Mouse (Mus musculus) megakaryocyte progenitor cell, adult 5-6 weeks (primary cell): Measurements from ENCODE around the gene Ogt. TPM values are rescaled to one million over a fixed set of nuclear protein-coding genes. Genes with fewer than 3 reads are reported as not detected.

Experiments used
- total RNA-seq, 2 experiments: library from RNA; stranded (forward) in 1 of 2; stranded (reverse) in 1 of 2; fragments of 157-497, 149-512 nt in 1 of 2; fragments of 200-1000 nt in 1 of 2; gene quantifications; 2 replicates each; pipeline versions ENCODE4 v1.2.3 to v1.2.4; 2015 to 2017

Gene Ogt
- total RNA-seq, 2 experiments from 2014 or later: 53.9 to 148 TPM

Other genes starting within 250 kb of the Ogt start
- gene Zmym3, start 219.2 kb upstream of the Ogt start, total RNA-seq (2015): 44.6 and 47.2 TPM in 2 replicates
- gene Zmym3, start 219.2 kb upstream of the Ogt start, total RNA-seq (2017): 25.1 and 30.1 TPM in 2 replicates
- 244 and 248 TPM in 2 replicates for gene Nono, start 210.7 kb upstream of the Ogt start, total RNA-seq (2015)
- gene Nono, start 210.7 kb upstream of the Ogt start, total RNA-seq (2017): 452 and 507 TPM in 2 replicates
- 0.88 and 1.9 TPM in 2 replicates for gene Itgb1bp2, start 191.0 kb upstream of the Ogt start, total RNA-seq (2015)
- gene Itgb1bp2, start 191.0 kb upstream of the Ogt start, total RNA-seq (2017): 0.12 TPM in 1 of 2 replicates, not detected in the other
- 43.6 and 45.3 TPM in 2 replicates for gene Taf1, start 107.3 kb upstream of the Ogt start, total RNA-seq (2015)
- gene Taf1, start 107.3 kb upstream of the Ogt start, total RNA-seq (2017): 49.3 and 87.1 TPM in 2 replicates
- 0.22 and 0.29 TPM in 2 replicates for gene Cxcr3, start 94.2 kb downstream of the Ogt start, total RNA-seq (2015)
- gene Cxcr3, start 94.2 kb downstream of the Ogt start, total RNA-seq (2017): 0.07 and 0.21 TPM in 2 replicates
- not detected in 2 replicates for gene Gm4779, start 154.4 kb downstream of the Ogt start, total RNA-seq (2015)
- gene Gm4779, start 154.4 kb downstream of the Ogt start, total RNA-seq (2017): 0.30 TPM in 1 of 2 replicates, not detected in the other
- gene 8030474K03Rik, start 154.6 kb downstream of the Ogt start, total RNA-seq (2015): 0.51 TPM in 1 of 2 replicates, not detected in the other
- 0.12 TPM in 1 of 2 replicates, not detected in the other for gene 8030474K03Rik, start 154.6 kb downstream of the Ogt start, total RNA-seq (2017)
- 20.3 and 21.1 TPM in 2 replicates for gene Nhsl2, start 209.3 kb downstream of the Ogt start, total RNA-seq (2015)
- gene Nhsl2, start 209.3 kb downstream of the Ogt start, total RNA-seq (2017): 8.6 and 9.2 TPM in 2 replicates